Mouse (Mus musculus): ENCODE measurements around the gene Kmt2e.

- TF ChIP-seq POLR2A (IDR thresholded peaks at IDR 0.05; ENCODE audit: insufficient read depth, low read depth, low read length): no peak
- no peak for TF ChIP-seq CTCF (IDR thresholded peaks at IDR 0.05; ENCODE audit: insufficient read depth, low read depth, low read length)
Observed at GRCm38 (mm10) chr5:23423036-23423435, 11.2 kb upstream of the Kmt2e start.

All from olfactory bulb, adult 2 months (tissue).